Mouse (Mus musculus): ENCODE measurements at regions not wholly inside any gene's neighbourhood (a gene's known extent, or its start where the extent isn't known, plus 50 kb on each side); places are given as distances from the start of the nearest gene placed in this dataset.
"Not testable (repeated sequence)": the region's sequence is repeated elsewhere in the genome, so short reads cannot be mapped to it uniquely, and the experiment has no call there.

GRCm38 (mm10) chr7:138489471-138489870, 91.9 kb upstream of the Tcerg1l start:
- no peaks in the 10 kb centered on the region for H3K36me3 ChIP-seq
- ATAC-seq (replicated peaks; ENCODE audit: low FRiP score) = no peak
- no peak overlapping the region for H3K4me3 ChIP-seq (replicated peaks)
- H3K27ac ChIP-seq = no peak overlapping the region
- WGBS = 72% methylated on average over 2 of the region's 2 CpGs
- H3K27me3 ChIP-seq = no peaks in the 10 kb centered on the region
- no peaks in the 10 kb centered on the region for H3K4me1 ChIP-seq
- H3K9me3 ChIP-seq (replicated peaks) = no peaks in the 10 kb centered on the region; the same call in 1 of the 2 replicates
- no peak overlapping the region for H3K4me2 ChIP-seq
- no peak overlapping the region for H3K9ac ChIP-seq

DNA sequence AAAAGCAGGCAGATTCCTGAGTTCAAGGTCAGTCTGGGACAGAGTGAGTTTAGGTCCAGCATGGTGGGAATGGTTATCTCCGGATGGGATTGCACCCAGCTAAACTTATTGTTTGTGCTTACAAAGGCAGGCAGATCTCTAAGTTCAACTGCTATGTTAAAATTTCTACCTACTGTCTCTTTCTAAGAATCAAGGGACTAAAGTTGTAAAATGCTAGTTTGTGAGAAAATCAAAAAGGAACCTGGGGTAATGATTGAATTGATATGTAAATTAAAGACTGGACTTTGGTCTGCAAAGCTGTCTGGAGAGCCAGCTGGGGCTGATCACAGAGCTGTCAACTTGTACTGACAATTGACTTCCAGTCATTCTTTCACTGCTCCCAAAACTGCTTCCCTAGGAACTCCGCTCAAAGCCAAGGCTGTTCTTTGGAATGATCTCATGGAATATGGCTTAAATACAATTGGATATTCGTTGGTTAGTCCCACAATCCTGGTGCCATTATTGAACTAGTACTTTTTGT, 90.7 kb upstream of the Tcerg1l start:
- no peak overlapping the region for H3K27ac ChIP-seq

DNA sequence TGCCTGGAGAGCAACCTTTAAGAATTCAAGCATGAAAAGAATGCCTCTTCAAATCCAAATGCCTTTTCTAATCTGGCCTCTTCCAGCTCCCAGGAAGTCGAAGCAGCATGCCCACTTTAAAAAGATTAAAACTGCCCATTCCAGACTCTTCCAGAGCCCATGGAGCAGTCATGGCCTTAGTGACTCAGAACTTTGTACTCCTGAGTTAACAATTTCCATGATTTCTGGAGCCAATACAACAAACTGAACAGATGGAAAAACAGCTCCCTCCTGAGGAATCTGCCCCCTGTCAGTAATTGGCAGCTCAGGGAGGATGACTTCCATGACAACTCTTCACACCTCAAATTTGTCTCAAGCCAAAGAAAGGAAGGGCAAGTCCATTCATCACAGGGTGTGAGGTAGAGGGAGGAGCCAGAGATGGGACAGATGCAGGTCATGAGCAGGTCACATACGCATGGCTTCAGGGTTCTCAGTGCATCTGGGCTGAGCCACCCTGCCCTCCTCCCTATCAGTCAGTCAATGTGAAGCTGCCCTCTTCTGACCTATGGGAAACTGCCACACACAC, 75.4 kb upstream of the Tcerg1l start:
- no peaks in the 10 kb centered on the region for H3K36me3 ChIP-seq
- no peaks in the 10 kb centered on the region for H3K27me3 ChIP-seq
- no peak overlapping the region for H3K4me3 ChIP-seq (replicated peaks)
- no peak overlapping the region for H3K4me2 ChIP-seq
- no peaks in the 10 kb centered on the region for H3K4me1 ChIP-seq
- H3K27ac ChIP-seq = no peak overlapping the region
- 81% methylated on average over 2 of the region's 2 CpGs for WGBS
- ATAC-seq (replicated peaks; ENCODE audit: low FRiP score) = no peak
- H3K9me3 ChIP-seq (replicated peaks) = no peaks in the 10 kb centered on the region
- no peak overlapping the region for H3K9ac ChIP-seq

More for the DNA sequence above, 90.7 kb upstream of the Tcerg1l start:
- Histone ChIP-seq H3K4me2 (no peak overlapping the region), H3K9ac (no peak overlapping the region), H3K27me3 (no peaks in the 10 kb centered on the region), H3K9me3 (replicated peaks) (no peaks in the 10 kb centered on the region; the same call in 1 of the 2 replicates), H3K4me1 (no peaks in the 10 kb centered on the region), H3K4me3 (replicated peaks) (no peak overlapping the region), H3K36me3 (no peaks in the 10 kb centered on the region)
- no peak for ATAC-seq (replicated peaks; ENCODE audit: low FRiP score)
- WGBS = 87% methylated on average over 3 of the region's 3 CpGs

- no peak overlapping the region for H3K9ac ChIP-seq
- H3K4me2 ChIP-seq = no peak overlapping the region
- 87% methylated on average over 5 of the region's 5 CpGs for WGBS
- no peak overlapping the region for H3K27ac ChIP-seq
- H3K4me3 ChIP-seq (replicated peaks) = no peak overlapping the region
- no peak for ATAC-seq (replicated peaks; ENCODE audit: low FRiP score)
- H3K36me3 ChIP-seq = no peaks in the 10 kb centered on the region
- H3K27me3 ChIP-seq = no peaks in the 10 kb centered on the region
- H3K9me3 ChIP-seq (replicated peaks) = no peaks in the 10 kb centered on the region
- no peaks in the 10 kb centered on the region for H3K4me1 ChIP-seq
Measured at GRCm38 (mm10) chr7:138472371-138472770, 74.8 kb upstream of the Tcerg1l start.

GRCm38 (mm10) chr7:138469211-138469610, 71.7 kb upstream of the Tcerg1l start:
- H3K4me2 ChIP-seq = no peak overlapping the region
- 79% methylated on average over 4 of the region's 4 CpGs for WGBS
- no peaks in the 10 kb centered on the region for H3K9me3 ChIP-seq (replicated peaks)
- H3K27ac ChIP-seq = no peak overlapping the region
- no peak for ATAC-seq (replicated peaks; ENCODE audit: low FRiP score)
- H3K4me3 ChIP-seq (replicated peaks) = no peak overlapping the region
- H3K4me1 ChIP-seq = no peaks in the 10 kb centered on the region
- H3K36me3 ChIP-seq = no peaks in the 10 kb centered on the region
- H3K9ac ChIP-seq = no peak overlapping the region
- H3K27me3 ChIP-seq = no peaks in the 10 kb centered on the region

- Histone ChIP-seq H3K27ac (no peak overlapping the region), H3K4me1 (no peaks in the 10 kb centered on the region), H3K27me3 (no peaks in the 10 kb centered on the region), H3K36me3 (no peaks in the 10 kb centered on the region), H3K9ac (no peak overlapping the region), H3K4me2 (no peak overlapping the region), H3K9me3 (replicated peaks) (no peaks in the 10 kb centered on the region), H3K4me3 (replicated peaks) (no peak overlapping the region)
- ATAC-seq (replicated peaks; ENCODE audit: low FRiP score) = no peak
- 40% methylated on average over 2 of the region's 2 CpGs for WGBS
Measured at GRCm38 (mm10) chr7:138468436-138468835, 70.9 kb upstream of the Tcerg1l start.

- no peak overlapping the region for H3K27ac ChIP-seq
- no peak overlapping the region for H3K9ac ChIP-seq
- no peak for ATAC-seq (replicated peaks; ENCODE audit: low FRiP score)
- 78% methylated on average over 2 of the region's 2 CpGs for whole genome bisulfite sequencing
- H3K4me2 ChIP-seq = no peak overlapping the region
- no peak overlapping the region for H3K4me3 ChIP-seq (replicated peaks)
- no peaks in the 10 kb centered on the region for H3K4me1 ChIP-seq
- H3K36me3 ChIP-seq = no peaks in the 10 kb centered on the region
- H3K27me3 ChIP-seq = no peaks in the 10 kb centered on the region
- no peaks in the 10 kb centered on the region for H3K9me3 ChIP-seq (replicated peaks)
Measured at GRCm38 (mm10) chr7:138467981-138468380, 70.5 kb upstream of the Tcerg1l start.

GRCm38 (mm10) chr7:138467386-138467785, 69.9 kb upstream of the Tcerg1l start:
- no peaks in the 10 kb centered on the region for H3K9me3 ChIP-seq (replicated peaks)
- 86% methylated on average over 1 of the region's 1 CpGs for WGBS
- no peaks in the 10 kb centered on the region for H3K4me1 ChIP-seq
- H3K27ac ChIP-seq = no peak overlapping the region
- H3K27me3 ChIP-seq = no peaks in the 10 kb centered on the region
- H3K36me3 ChIP-seq = no peaks in the 10 kb centered on the region
- no peak overlapping the region for H3K4me2 ChIP-seq
- H3K4me3 ChIP-seq (replicated peaks) = no peak overlapping the region
- no peak overlapping the region for H3K9ac ChIP-seq
- ATAC-seq (replicated peaks; ENCODE audit: low FRiP score) = no peak

- H3K9me3 ChIP-seq (replicated peaks) = no peaks in the 10 kb centered on the region
- no peak overlapping the region for H3K27ac ChIP-seq
- no peaks in the 10 kb centered on the region for H3K4me1 ChIP-seq
- no peak for ATAC-seq (replicated peaks; ENCODE audit: low FRiP score)
- no peak overlapping the region for H3K4me2 ChIP-seq
- H3K4me3 ChIP-seq (replicated peaks) = no peak overlapping the region
- WGBS = 61% methylated on average over 7 of the region's 7 CpGs
- H3K27me3 ChIP-seq = no peaks in the 10 kb centered on the region
- H3K9ac ChIP-seq = no peak overlapping the region
- no peaks in the 10 kb centered on the region for H3K36me3 ChIP-seq
Measured at GRCm38 (mm10) chr7:138457964-138458363, 60.4 kb upstream of the Tcerg1l start.

GRCm38 (mm10) chr7:138455371-138455770, 57.8 kb upstream of the Tcerg1l start:
- 89% methylated on average over 3 of the region's 3 CpGs for WGBS
- H3K4me1 ChIP-seq = no peaks in the 10 kb centered on the region
- H3K27me3 ChIP-seq = no peaks in the 10 kb centered on the region
- H3K4me3 ChIP-seq (replicated peaks) = no peak overlapping the region
- no peaks in the 10 kb centered on the region for H3K36me3 ChIP-seq
- H3K9me3 ChIP-seq (replicated peaks) = no peaks in the 10 kb centered on the region
- H3K27ac ChIP-seq = no peak overlapping the region
- H3K4me2 ChIP-seq = no peak overlapping the region
- H3K9ac ChIP-seq = no peak overlapping the region
- no peak for ATAC-seq (replicated peaks; ENCODE audit: low FRiP score)

DNA sequence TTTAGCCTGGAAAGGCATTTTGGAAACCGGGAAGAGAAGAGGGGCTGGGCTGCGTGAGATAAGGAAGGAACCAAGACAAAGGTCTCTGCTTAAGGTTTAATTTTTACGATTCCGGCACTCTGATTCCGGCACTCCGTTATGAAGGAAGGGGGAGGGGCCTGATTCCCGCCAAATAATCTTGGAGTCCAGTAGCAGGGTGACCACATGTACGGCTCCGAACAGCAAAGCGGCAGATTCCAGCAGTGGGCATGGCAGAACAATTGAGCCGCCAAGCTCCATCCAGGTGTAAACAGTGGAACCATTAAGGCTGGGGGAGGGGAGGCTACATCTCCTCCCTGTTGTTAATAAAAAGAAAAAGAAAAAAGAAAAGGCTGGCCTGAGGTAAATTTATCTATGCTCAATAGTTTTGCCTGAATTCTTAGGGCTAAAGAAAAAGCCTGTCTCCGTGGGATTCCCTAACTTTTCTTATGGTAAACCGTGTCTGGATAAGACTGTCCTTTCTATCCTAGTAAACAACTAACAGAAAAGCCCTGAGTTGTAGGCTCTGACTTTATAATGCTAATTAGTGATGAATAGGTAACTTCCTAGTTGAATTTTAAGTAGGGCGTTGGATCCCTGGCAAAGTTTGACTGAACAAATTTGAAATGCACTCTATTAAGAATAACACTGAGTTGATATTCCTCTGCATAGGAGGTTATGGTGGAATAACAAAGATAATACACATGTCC, 57.1 kb upstream of the Tcerg1l start:
- not testable (repeated sequence) for ATAC-seq (replicated peaks; ENCODE audit: low FRiP score); H3K27ac ChIP-seq; H3K36me3 ChIP-seq; H3K9me3 ChIP-seq (replicated peaks); H3K4me1 ChIP-seq; H3K9ac ChIP-seq; H3K27me3 ChIP-seq; H3K4me3 ChIP-seq (replicated peaks)
- peak overlapping the region; percentile 17 for H3K4me2 ChIP-seq
- WGBS = 37% methylated on average over 14 of the region's 14 CpGs

DNA sequence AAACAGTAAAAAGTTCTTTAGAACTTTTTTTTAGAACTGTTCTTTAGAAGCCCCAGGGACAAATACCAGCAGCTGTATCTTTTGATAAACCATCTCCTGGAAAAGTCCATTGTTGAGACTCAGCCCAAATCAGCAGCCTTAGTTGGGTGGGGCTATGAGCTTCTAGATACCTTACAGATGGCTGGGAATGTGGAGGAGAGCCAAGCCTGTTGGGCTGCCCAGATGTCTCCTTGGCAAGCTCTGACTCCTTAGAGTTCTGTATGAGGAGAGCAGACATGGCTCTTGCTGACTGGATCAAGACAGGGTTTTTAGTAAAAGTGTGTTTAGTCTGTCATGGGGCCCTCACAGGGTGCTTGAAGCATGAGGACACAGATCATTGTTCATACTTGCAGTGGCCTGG, 53.8 kb upstream of the Tcerg1l start:
- no peak overlapping the region for H3K9ac ChIP-seq
- no peak overlapping the region for H3K4me2 ChIP-seq
- H3K4me3 ChIP-seq (replicated peaks) = no peak overlapping the region
- no peak for ATAC-seq (replicated peaks; ENCODE audit: low FRiP score)
- no peaks in the 10 kb centered on the region for H3K27me3 ChIP-seq
- no peak overlapping the region for H3K27ac ChIP-seq
- H3K4me1 ChIP-seq = no peaks in the 10 kb centered on the region
- no peaks in the 10 kb centered on the region for H3K36me3 ChIP-seq
- no peaks in the 10 kb centered on the region for H3K9me3 ChIP-seq (replicated peaks)

DNA sequence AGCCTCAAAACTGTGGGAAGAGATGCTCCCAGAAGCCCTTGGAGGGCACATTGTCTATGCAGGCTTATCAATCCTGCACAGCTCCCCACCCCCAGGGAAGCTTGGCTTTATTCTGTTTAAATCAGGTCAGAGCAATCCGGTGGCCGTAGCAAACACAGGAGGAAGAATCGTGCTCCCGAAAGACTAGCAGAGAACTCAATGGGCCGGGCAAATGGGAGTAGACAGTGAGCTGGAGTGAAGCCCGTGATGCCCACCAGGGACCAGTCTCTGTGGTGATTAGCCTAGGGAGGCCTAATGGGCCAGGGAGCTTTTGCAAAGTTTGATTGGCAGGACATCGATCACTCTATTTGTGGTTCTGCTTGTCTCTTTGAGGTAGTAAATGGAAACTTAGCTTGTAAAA, 51.0 kb upstream of the Tcerg1l start:
- H3K4me2 ChIP-seq = no peak overlapping the region
- H3K27ac ChIP-seq = no peak overlapping the region
- WGBS = 75% methylated on average over 7 of the region's 7 CpGs
- H3K4me1 ChIP-seq = no peaks in the 10 kb centered on the region
- H3K9ac ChIP-seq = no peak overlapping the region
- H3K36me3 ChIP-seq = no peaks in the 10 kb centered on the region
- ATAC-seq (replicated peaks; ENCODE audit: low FRiP score) = no peak
- no peaks in the 10 kb centered on the region for H3K9me3 ChIP-seq (replicated peaks)
- no peak overlapping the region for H3K4me3 ChIP-seq (replicated peaks)
- no peaks in the 10 kb centered on the region for H3K27me3 ChIP-seq
